Mouse (Mus musculus) ovary, postnatal 14 days (tissue): ENCODE results near the gene Nfkb2.

Experiments
- DNase-seq: peaks from one replicate; pipeline ENCODE4 v3.0.0; 2022; ENCODE audit warnings: low spot score

Gene Nfkb2

GRCm38 (mm10) chr19:46308706-46309435 lies 4.8 kb downstream of the Nfkb2 start:
- DNase-seq = peak; percentile 80

GRCm38 (mm10) chr19:46309651-46310305 lies 5.7 kb downstream of the Nfkb2 start:
- no peak for DNase-seq

- DNase-seq = no peak
These were observed 6.3 kb downstream of the Nfkb2 start for GRCm38 (mm10) chr19:46310312-46310865.

GRCm38 (mm10) chr19:46311341-46311740 lies 7.2 kb downstream of the Nfkb2 start:
- no peak for DNase-seq

GRCm38 (mm10) chr19:46312566-46312965 lies 8.4 kb downstream of the Nfkb2 start:
- DNase-seq = no peak

- DNase-seq = no peak
These were observed 9.0 kb downstream of the Nfkb2 start for GRCm38 (mm10) chr19:46313116-46313515.

GRCm38 (mm10) chr19:46313591-46313990 lies 9.5 kb downstream of the Nfkb2 start:
- no peak for DNase-seq

- DNase-seq = no peak
These were observed 10.1 kb downstream of the Nfkb2 start for GRCm38 (mm10) chr19:46314151-46314601.

- no peak for DNase-seq
These were observed 11.0 kb downstream of the Nfkb2 start for GRCm38 (mm10) chr19:46314872-46315742.

- DNase-seq = no peak
These were observed 11.9 kb downstream of the Nfkb2 start for GRCm38 (mm10) chr19:46315752-46316610.

- no peak for DNase-seq
These were observed 12.9 kb downstream of the Nfkb2 start for GRCm38 (mm10) chr19:46316846-46317545.

GRCm38 (mm10) chr19:46317546-46317885 lies 13.4 kb downstream of the Nfkb2 start:
- DNase-seq = no peak

- peak; percentile 59 for DNase-seq
These were observed 13.9 kb downstream of the Nfkb2 start for GRCm38 (mm10) chr19:46318031-46318471.

GRCm38 (mm10) chr19:46318586-46319378 lies 14.7 kb downstream of the Nfkb2 start:
- no peak for DNase-seq

GRCm38 (mm10) chr19:46320076-46320785 lies 16.1 kb downstream of the Nfkb2 start:
- no peak for DNase-seq

GRCm38 (mm10) chr19:46321101-46321943 lies 17.2 kb downstream of the Nfkb2 start:
- DNase-seq = no peak

GRCm38 (mm10) chr19:46322144-46322995 lies 18.2 kb downstream of the Nfkb2 start:
- DNase-seq = no peak
